10 mouse cellular contexts compared by ENCODE assay signal in genomic region chr9:62707870-62708269, GRCm38 (mm10). TPM values are rescaled to one million over a fixed set of nuclear protein-coding genes. Genes with fewer than 3 reads are reported as not detected.
A peak's percentile ranks its signal among the peaks of the same experiment; 100 is the strongest.
DNase-seq lines count a peak whose midpoint lies in the region; ATAC-seq and TF ChIP-seq lines count a peak whose summit lies in the region.
"Had no signal": no experiment of that assay in that cellular context is flagged by ENCODE, and none has a peak within 500 bp of the region (broad histone marks: within the 10 kb centered on the region; RNA-seq: fewer than 3 reads in every experiment).

No protein-coding gene starts in this region.

- H3K4me1 ChIP-seq in kidney, postnatal 0 days (replicated peaks; ENCODE audit: insufficient read depth, low read length) = no peaks in the 10 kb centered on the region
- H3K4me1 ChIP-seq in kidney, adult 2 months (ENCODE audit: control insufficient read depth, insufficient read depth, low read length) = no peaks in the 10 kb centered on the region
- peaks cover 30% of the 10 kb centered on the region for H3K4me1 ChIP-seq in embryonic facial prominence, embryonic 13.5 days
- H3K4me1 ChIP-seq in midbrain, postnatal 0 days (ENCODE audit: insufficient read depth, low read length) = no peaks in the 10 kb centered on the region

- no peak for TF ChIP-seq CTCF in kidney, postnatal 0 days (IDR thresholded peaks at IDR 0.05; ENCODE audit: low read depth)
- no peak for TF ChIP-seq CTCF in kidney, adult 2 months (conservative IDR thresholded peaks at IDR 0.05; ENCODE audit: insufficient read depth, insufficient read length, low read depth, low read length)
- no peak for TF ChIP-seq CTCF in midbrain, postnatal 0 days (IDR thresholded peaks at IDR 0.05)

- no peak overlapping the region for H3K4me2 ChIP-seq in kidney, postnatal 0 days (ENCODE audit: low read length)
- no peak overlapping the region for H3K4me2 ChIP-seq in embryonic facial prominence, embryonic 13.5 days
- no peak overlapping the region for H3K4me2 ChIP-seq in midbrain, postnatal 0 days (ENCODE audit: low read depth, low read length, poor library complexity, severe bottlenecking)
- H3K4me2 ChIP-seq: hindbrain, embryonic 15.5 days had no signal

- H3K4me3 ChIP-seq in kidney, postnatal 0 days (replicated peaks; ENCODE audit: low read depth, low read length) = no peak overlapping the region
- no peak overlapping the region for H3K4me3 ChIP-seq in kidney, adult 2 months (ENCODE audit: insufficient read depth, low read depth, low read length)
- H3K4me3 ChIP-seq in embryonic facial prominence, embryonic 13.5 days = no peak overlapping the region
- no peak overlapping the region for H3K4me3 ChIP-seq in midbrain, postnatal 0 days (ENCODE audit: low read depth, low read length)
- H3K4me3 ChIP-seq: hindbrain, embryonic 15.5 days; myocyte had no signal

- WGBS in kidney, postnatal 0 days = 14% methylated on average over 6 of the region's 6 CpGs
- 34% methylated on average over 6 of the region's 6 CpGs for WGBS in kidney, adult 2 months
- 18% methylated on average over 6 of the region's 6 CpGs for WGBS in embryonic facial prominence, embryonic 13.5 days
- WGBS in midbrain, postnatal 0 days = 60% methylated on average over 6 of the region's 6 CpGs

- no peak for TF ChIP-seq POLR2A in kidney, adult 2 months (IDR thresholded peaks at IDR 0.05; ENCODE audit: low read depth, low read length)

- no peaks in the 10 kb centered on the region for H3K36me3 ChIP-seq in kidney, postnatal 0 days (ENCODE audit: insufficient read depth, low read length)
- H3K36me3 ChIP-seq in kidney, adult 2 months (ENCODE audit: control insufficient read depth, insufficient read depth, low read length) = no peaks in the 10 kb centered on the region
- no peaks in the 10 kb centered on the region for H3K36me3 ChIP-seq in embryonic facial prominence, embryonic 13.5 days
- no peaks in the 10 kb centered on the region for H3K36me3 ChIP-seq in midbrain, postnatal 0 days (ENCODE audit: insufficient read depth, low read length)
- H3K36me3 ChIP-seq: hindbrain, embryonic 15.5 days had no signal

- no peak for ATAC-seq in kidney, postnatal 0 days (replicated peaks; ENCODE audit: low FRiP score, low read depth)
- ATAC-seq in embryonic facial prominence, embryonic 13.5 days (ENCODE audit: insufficient number of reproducible peaks, insufficient read depth, low FRiP score, low TSS enrichment, low read depth) = no peak
- no peak for ATAC-seq in midbrain, postnatal 0 days (ENCODE audit: low FRiP score)
- no peak for ATAC-seq in CD4-positive, CD25-positive, alpha-beta regulatory T cell, adult 4 months

- no peaks in the 10 kb centered on the region for H3K9me3 ChIP-seq in kidney, postnatal 0 days (replicated peaks; ENCODE audit: low read length)
- no peaks in the 10 kb centered on the region for H3K9me3 ChIP-seq in embryonic facial prominence, embryonic 13.5 days
- no peaks in the 10 kb centered on the region for H3K9me3 ChIP-seq in midbrain, postnatal 0 days (ENCODE audit: low read length)
- H3K9me3 ChIP-seq: hindbrain, embryonic 15.5 days had no signal

- peak; percentile 28 for DNase-seq in kidney, postnatal 0 days (ENCODE audit: low spot score)
- no peak for DNase-seq in kidney, adult 2 months
- DNase-seq in adrenal gland, postnatal 36 days = peak; percentile 43 to 65
- DNase-seq in midbrain, postnatal 0 days (ENCODE audit: low spot score) = peak; percentile 9
- DNase-seq in heart, adult 18-20 months = no peak
- DNase-seq: kidney, postnatal 25 days had no signal

- H3K9ac ChIP-seq in kidney, postnatal 0 days (ENCODE audit: low read depth, low read length) = no peak overlapping the region
- peak overlapping the region; percentile 32; the same call in 1 of the 2 replicates for H3K9ac ChIP-seq in embryonic facial prominence, embryonic 13.5 days
- no peak overlapping the region for H3K9ac ChIP-seq in midbrain, postnatal 0 days (replicated peaks; ENCODE audit: low read length, poor library complexity, severe bottlenecking)
- H3K9ac ChIP-seq: hindbrain, embryonic 15.5 days had no signal

- H3K27me3 ChIP-seq in kidney, postnatal 0 days (ENCODE audit: insufficient read depth, low read length) = no peaks in the 10 kb centered on the region
- no peaks in the 10 kb centered on the region for H3K27me3 ChIP-seq in kidney, adult 2 months (replicated peaks; ENCODE audit: control insufficient read depth, insufficient read depth, low read length)
- H3K27me3 ChIP-seq in embryonic facial prominence, embryonic 13.5 days = no peaks in the 10 kb centered on the region
- H3K27me3 ChIP-seq in midbrain, postnatal 0 days (ENCODE audit: insufficient read depth, low read length) = no peaks in the 10 kb centered on the region
- H3K27me3 ChIP-seq: hindbrain, embryonic 15.5 days had no signal

- no peak overlapping the region for H3K27ac ChIP-seq in kidney, postnatal 0 days
- H3K27ac ChIP-seq in kidney, adult 2 months (ENCODE audit: insufficient read depth, low read depth, low read length) = no peak overlapping the region
- H3K27ac ChIP-seq in embryonic facial prominence, embryonic 13.5 days = peak overlapping the region; percentile 70; the same call in 1 of the 2 replicates
- H3K27ac ChIP-seq in midbrain, postnatal 0 days (ENCODE audit: low read depth, low read length) = no peak overlapping the region
- H3K27ac ChIP-seq: hindbrain, embryonic 15.5 days had no signal

RNA-seq across cellular contexts. Expression of gene Itga11, which starts 30.2 kb away (rescaled TPM):
- polyA plus RNA-seq in kidney, postnatal 0 days (2015; fragmentation: Nextera tagmentation; extraction: Ambion mirVana) = 0.40 and 0.45 TPM in 2 replicates
- polyA plus RNA-seq in kidney, adult 2 months (2012; rRNA removed) = 0.35 and 0.41 TPM in 2 replicates
- total RNA-seq in adrenal gland, postnatal 36 days (2021) = 1 to 10 TPM; 1.8 to 2.2 TPM
- 3.4 and 5.4 TPM in 2 replicates for polyA plus RNA-seq in embryonic facial prominence, embryonic 13.5 days (2015; fragmentation: Nextera tagmentation; extraction: Ambion mirVana)
- total RNA-seq in midbrain, postnatal 0 days (2014; rRNA removed) = 2.3 and 2.6 TPM in 2 replicates
- polyA plus RNA-seq in midbrain, postnatal 0 days (2015; fragmentation: Nextera tagmentation; extraction: Ambion mirVana) = 0.52 and 0.65 TPM in 2 replicates
- polyA plus RNA-seq in CD4-positive, CD25-positive, alpha-beta regulatory T cell, adult 4 months (2017; shearing (Covaris generic)) = under 1 TPM; 0.11 to 0.12 TPM
- 1 to 10 TPM; 1.1 to 1.3 TPM for total RNA-seq in heart, adult 18-20 months (2021)

Comparison
In these comparisons a context has a peak if more than half of its experiments do, and no peak if none do; other contexts are left out.
1. DNase-seq: peak in kidney, postnatal 0 days (single experiment), adrenal gland, postnatal 36 days (2 of 2) and midbrain, postnatal 0 days (single experiment); none in kidney, adult 2 months (single experiment) and heart, adult 18-20 months (0 of 2).